Mouse (Mus musculus) midbrain, postnatal 0 days (tissue): ENCODE measurements around the gene Coq8a. TPM values are rescaled to one million over a fixed set of nuclear protein-coding genes. Genes with fewer than 3 reads are reported as not detected.

Experiments used
- ATAC-seq: fragments of 200-750 bp; cut with Nextera tagmentation; 2 replicates; pipeline ENCODE4 v1.8.0; 2017; ENCODE audit warnings: moderate number of reproducible peaks, mild to moderate bottlenecking, moderate TSS enrichment, moderate library complexity; ENCODE audit not compliant: low FRiP score
- DNase-seq: peaks from one replicate; pipeline ENCODE4 v3.0.0-alpha.2; 2015; ENCODE audit warnings: low spot score
- H3K27ac ChIP-seq: fragments of 300-500 bp; sonication (generic); 2 replicates; pipeline ENCODE4 v1.5.1; 2014; ENCODE audit warnings: low read depth, mild to moderate bottlenecking, low read length, mixed read lengths
- H3K27me3 ChIP-seq: fragments of 300-500 bp; sonication (generic); 2 replicates; pipeline ENCODE4 v1.6.1; 2014; ENCODE audit warnings: low read length, control low read depth, mixed read lengths; ENCODE audit not compliant: insufficient read depth
- H3K36me3 ChIP-seq: fragments of 300-500 bp; sonication (generic); 2 replicates; pipeline ENCODE4 v1.6.1; 2014; ENCODE audit warnings: low read length, control low read depth, mixed read lengths; ENCODE audit not compliant: insufficient read depth
- H3K4me1 ChIP-seq: fragments of 300-500 bp; sonication (generic); 2 replicates; pipeline ENCODE4 v1.6.1; 2014; ENCODE audit warnings: mild to moderate bottlenecking, control low read depth, antibody characterized with exemption, low read length, mixed read lengths; ENCODE audit not compliant: insufficient read depth
- H3K4me2 ChIP-seq: fragments of 300-500 bp; sonication (generic); 2 replicates; pipeline ENCODE4 v1.6.1; 2014; ENCODE audit warnings: low read depth, mild to moderate bottlenecking, low read length, mixed read lengths; ENCODE audit not compliant: poor library complexity, severe bottlenecking
- H3K4me3 ChIP-seq: fragments of 300-500 bp; sonication (generic); 2 replicates; pipeline ENCODE4 v1.5.1; 2014; ENCODE audit warnings: low read depth, mild to moderate bottlenecking, low read length, moderate library complexity
- H3K9ac ChIP-seq: fragments of 300-500 bp; sonication (generic); replicated peaks from 2 replicates; pipeline ENCODE4 v1.6.1; 2014; ENCODE audit warnings: mild to moderate bottlenecking, low read length, moderate library complexity, mixed read lengths; ENCODE audit not compliant: poor library complexity, severe bottlenecking
- H3K9me3 ChIP-seq: fragments of 300-500 bp; sonication (generic); 2 replicates; pipeline ENCODE4 v1.6.1; 2016; ENCODE audit warnings: low read length, control low read depth
- CTCF ChIP-seq: IDR thresholded peaks from 2 replicates; pipeline ENCODE4 v1.5.1; 2016; ENCODE audit warnings: antibody characterized with exemption, mild to moderate bottlenecking
- WGBS: fragments of 180-500 bp; shearing (Covaris S2); extraction: QIAGEN DNeasy Blood & Tissue Kit; methylation state at CpG from one replicate; pipeline ENCODE4 v1.1.7; 2014; 5-methylcytosine and 5-hydroxymethylcytosine counted together
- polyA plus RNA-seq: library from polyadenylated mRNA; unstranded; fragments of >200 nt; fragmentation: Nextera tagmentation; extraction: Ambion mirVana; gene quantifications from 2 replicates; pipeline ENCODE4 v1.2.1, GENCODE M21; 2015
- total RNA-seq: library from RNA; depleted of rRNA; stranded (reverse); fragments of >200 nt; gene quantifications from 2 replicates; pipeline ENCODE4 v1.2.3, GENCODE M21; 2014

The Coq8a gene
- total and polyA plus RNA-seq, 2 experiments from 2014 or later, result 7.2 to 8.3 TPM

GRCm38 (mm10) chr1:180162986-180163385 is 36.4 kb downstream of the Coq8a start:
- no peak overlapping the region for H3K4me3 ChIP-seq
- H3K4me1 ChIP-seq, result no peaks in the 10 kb centered on the region
- WGBS, result 82% methylated on average over 7 of the region's 7 CpGs
- no peak for ATAC-seq
- TF ChIP-seq CTCF, result no peak
- DNase-seq, result no peak
- H3K27ac ChIP-seq, result no peak overlapping the region
- H3K9me3 ChIP-seq, result no peaks in the 10 kb centered on the region
- H3K27me3 ChIP-seq, result no peaks in the 10 kb centered on the region
- H3K9ac ChIP-seq, result no peak overlapping the region
- no peak overlapping the region for H3K4me2 ChIP-seq
- H3K36me3 ChIP-seq, result peaks cover 46% of the 10 kb centered on the region

- TF ChIP-seq CTCF, result no peak
- no peak overlapping the region for H3K4me3 ChIP-seq
- no peaks in the 10 kb centered on the region for H3K9me3 ChIP-seq
- no peak for ATAC-seq
- no peak overlapping the region for H3K9ac ChIP-seq
- peaks cover 41% of the 10 kb centered on the region for H3K36me3 ChIP-seq
- H3K4me2 ChIP-seq, result no peak overlapping the region
- 83% methylated on average over 20 of the region's 20 CpGs for WGBS
- H3K4me1 ChIP-seq, result no peaks in the 10 kb centered on the region
- no peak for DNase-seq
- H3K27ac ChIP-seq, result no peak overlapping the region
- H3K27me3 ChIP-seq, result no peaks in the 10 kb centered on the region
Observed at GRCm38 (mm10) chr1:180161566-180162355, 37.6 kb downstream of the Coq8a start.

GRCm38 (mm10) chr1:180161160-180161559 is 38.2 kb downstream of the Coq8a start:
- H3K9me3 ChIP-seq, result no peaks in the 10 kb centered on the region
- no peak overlapping the region for H3K4me3 ChIP-seq
- H3K4me1 ChIP-seq, result no peaks in the 10 kb centered on the region
- no peak overlapping the region for H3K4me2 ChIP-seq
- H3K27me3 ChIP-seq, result no peaks in the 10 kb centered on the region
- peak; percentile 36 for DNase-seq
- H3K36me3 ChIP-seq, result peaks cover 41% of the 10 kb centered on the region
- no peak for TF ChIP-seq CTCF
- H3K27ac ChIP-seq, result no peak overlapping the region
- ATAC-seq, result no peak
- no peak overlapping the region for H3K9ac ChIP-seq
- 66% methylated on average over 3 of the region's 3 CpGs for WGBS

GRCm38 (mm10) chr1:180160545-180160944 is 38.9 kb downstream of the Coq8a start:
- Histone ChIP-seq H3K27me3 (no peaks in the 10 kb centered on the region), H3K27ac (no peak overlapping the region), H3K36me3 (peaks cover 39% of the 10 kb centered on the region), H3K4me3 (no peak overlapping the region), H3K4me2 (no peak overlapping the region), H3K4me1 (no peaks in the 10 kb centered on the region), H3K9ac (no peak overlapping the region), H3K9me3 (no peaks in the 10 kb centered on the region)
- 74% methylated on average over 2 of the region's 2 CpGs for WGBS
- no peak for TF ChIP-seq CTCF
- no peak for DNase-seq
- ATAC-seq, result no peak

- Histone ChIP-seq H3K9me3 (no peaks in the 10 kb centered on the region), H3K4me3 (no peak overlapping the region), H3K4me2 (no peak overlapping the region), H3K36me3 (peaks cover 42% of the 10 kb centered on the region), H3K27me3 (no peaks in the 10 kb centered on the region), H3K4me1 (no peaks in the 10 kb centered on the region), H3K9ac (no peak overlapping the region), H3K27ac (no peak overlapping the region)
- DNase-seq (no peak), ATAC-seq (no peak)
- WGBS, result 88% methylated on average over 2 of the region's 2 CpGs
- TF ChIP-seq CTCF, result no peak
Observed at GRCm38 (mm10) chr1:180158648-180159047, 40.8 kb downstream of the Coq8a start.

GRCm38 (mm10) chr1:180151191-180151590 is 48.2 kb downstream of the Coq8a start:
- H3K27me3 ChIP-seq, result no peaks in the 10 kb centered on the region
- no peak overlapping the region for H3K27ac ChIP-seq
- H3K4me1 ChIP-seq, result no peaks in the 10 kb centered on the region
- 73% methylated on average over 8 of the region's 8 CpGs for WGBS
- peaks cover 42% of the 10 kb centered on the region for H3K36me3 ChIP-seq
- no peak overlapping the region for H3K4me3 ChIP-seq
- no peak for ATAC-seq
- peak; percentile 62 for TF ChIP-seq CTCF
- peak; percentile 55 for DNase-seq
- no peak overlapping the region for H3K9ac ChIP-seq
- no peaks in the 10 kb centered on the region for H3K9me3 ChIP-seq
- no peak overlapping the region for H3K4me2 ChIP-seq
